Mouse (Mus musculus) adrenal gland, postnatal 14 days (tissue): ENCODE measurements around the gene Cbx3. TPM values are rescaled to one million over a fixed set of nuclear protein-coding genes. Genes with fewer than 3 reads are reported as not detected.

Experiments
- DNase-seq: peaks from one replicate; pipeline ENCODE4 v3.0.0; 2021; ENCODE audit warnings: mixed read lengths
- total RNA-seq: library from RNA; stranded (reverse); gene quantifications from 2 replicates; pipeline ENCODE4 v1.2.3, GENCODE M21; 2021

Cbx3 gene
- total RNA-seq, 1 experiment from 2014 or later = 111 TPM

- DNase-seq = no peak
Observed at GRCm38 (mm10) chr6:51524321-51524931, 54.3 kb downstream of the Cbx3 start.

GRCm38 (mm10) chr6:51525001-51525400 is 54.8 kb downstream of the Cbx3 start:
- no peak for DNase-seq

- DNase-seq = no peak
Observed at GRCm38 (mm10) chr6:51529457-51529856, 59.3 kb downstream of the Cbx3 start.

Other genes with a start within 250 kb of the Cbx3 start
- gene Nfe2l3, start 37.7 kb upstream of the Cbx3 start, total RNA-seq = 0.33 and 0.38 TPM in 2 replicates
- 794 and 798 TPM in 2 replicates for gene Hnrnpa2b1, start 466 bp upstream of the Cbx3 start, total RNA-seq
- gene Snx10, start 53.5 kb downstream of the Cbx3 start, total RNA-seq = 51.6 and 57.2 TPM in 2 replicates